Mouse (Mus musculus) heart, adult 2 months (tissue): ENCODE measurements at regions not wholly inside any gene's neighbourhood (a gene's known extent, or its start where the extent isn't known, plus 50 kb on each side); places are given as distances from the start of the nearest gene placed in this dataset.

Experiments
- DNase-seq, 2 experiments: peaks; one replicate each; pipeline ENCODE4 v3.0.0; 2021
- H3K27ac ChIP-seq: fragments of 200-600 bp; 2 replicates; pipeline ENCODE4 v1.8.1; 2022
- H3K27me3 ChIP-seq: fragments of 200-500 bp; 2 replicates; pipeline ENCODE4 v1.6.1; 2012; ENCODE audit warnings: mild to moderate bottlenecking, low read length, inconsistent platforms, mixed read lengths; ENCODE audit not compliant: control insufficient read depth, insufficient read depth
- H3K36me3 ChIP-seq: fragments of 200-500 bp; 2 replicates; pipeline ENCODE4 v1.6.1; 2012; ENCODE audit warnings: low read length, inconsistent platforms; ENCODE audit not compliant: control insufficient read depth, insufficient read depth
- H3K4me1 ChIP-seq: fragments of 200-500 bp; 2 replicates; pipeline ENCODE4 v1.6.1; 2011; ENCODE audit warnings: low read length; ENCODE audit not compliant: control insufficient read depth, insufficient read depth
- H3K4me3 ChIP-seq: fragments of 200-600 bp; 2 replicates; pipeline ENCODE4 v1.8.1; 2022
- H3K79me2 ChIP-seq: fragments of 200-500 bp; replicated peaks from 2 replicates; pipeline ENCODE4 v1.6.1; 2012; ENCODE audit warnings: mild to moderate bottlenecking, inconsistent platforms, low read length, moderate library complexity, mixed read lengths; ENCODE audit not compliant: control insufficient read depth, insufficient read depth
- H3K9ac ChIP-seq: fragments of 200-500 bp; 2 replicates; pipeline ENCODE4 v1.6.1; 2012; ENCODE audit warnings: low read depth, mild to moderate bottlenecking, control low read depth, inconsistent platforms, low read length, mixed read lengths
- CTCF ChIP-seq: fragments of 200-600 bp; IDR thresholded peaks from 2 replicates; pipeline ENCODE4 v1.8.1; 2022; ENCODE audit warnings: antibody characterized with exemption, mild to moderate bottlenecking, moderate library complexity
- EP300 ChIP-seq: fragments of 200-500 bp; IDR thresholded peaks from 2 replicates; pipeline ENCODE4 v1.6.1; 2011; ENCODE audit warnings: low read depth, low read length, control low read depth; ENCODE audit not compliant: insufficient read depth
- POLR2A ChIP-seq: fragments of 200-500 bp; IDR thresholded peaks from 2 replicates; pipeline ENCODE4 v1.6.1; 2011; ENCODE audit warnings: mild to moderate bottlenecking, low read depth, low read length, control low read depth; ENCODE audit not compliant: insufficient read depth
- WGBS: fragments of 180-500 bp; shearing (Covaris S2); methylation state at CpG from one replicate; pipeline ENCODE4 v1.1.7; 2018; 5-methylcytosine and 5-hydroxymethylcytosine counted together
- intact Hi-C: fragments of 180-260 bp; cut with DNase I; formaldehyde crosslinking; loops from one replicate; pipeline ENCODE4 v1.15.1; 2025

- Histone ChIP-seq H3K27ac (no peak overlapping the region), H3K4me3 (no peak overlapping the region), H3K79me2 (no peaks in the 10 kb centered on the region), H3K9ac (no peak overlapping the region), H3K27me3 (no peaks in the 10 kb centered on the region), H3K4me1 (no peaks in the 10 kb centered on the region), H3K36me3 (no peaks in the 10 kb centered on the region)
- no peak for TF ChIP-seq CTCF
- no peak for TF ChIP-seq EP300
- TF ChIP-seq POLR2A: no peak
- no peak for DNase-seq
- intact Hi-C loops: no loop called here
Observed at GRCm38 (mm10) chr3:159689743-159690142, 90.8 kb downstream of the Rpe65 start.

GRCm38 (mm10) chr3:159724340-159725119 is 114.9 kb upstream of the Wls start:
- no peaks in the 10 kb centered on the region for H3K4me1 ChIP-seq
- H3K36me3 ChIP-seq: no peaks in the 10 kb centered on the region
- H3K27ac ChIP-seq: no peak overlapping the region
- peak; percentile 77 for TF ChIP-seq CTCF
- TF ChIP-seq EP300: no peak
- TF ChIP-seq POLR2A: no peak
- no peak for DNase-seq
- intact Hi-C loops: no loop called here
- no peak overlapping the region for H3K4me3 ChIP-seq
- 20% methylated on average over 2 of the region's 2 CpGs for WGBS
- no peaks in the 10 kb centered on the region for H3K79me2 ChIP-seq
- H3K9ac ChIP-seq: no peak overlapping the region
- H3K27me3 ChIP-seq: no peaks in the 10 kb centered on the region

- Histone ChIP-seq H3K27me3 (no peaks in the 10 kb centered on the region), H3K9ac (no peak overlapping the region), H3K27ac (no peak overlapping the region), H3K36me3 (no peaks in the 10 kb centered on the region), H3K79me2 (no peaks in the 10 kb centered on the region), H3K4me3 (no peak overlapping the region), H3K4me1 (no peaks in the 10 kb centered on the region)
- intact Hi-C loops: no loop called here
- no peak for TF ChIP-seq EP300
- 61% methylated on average over 1 of the region's 1 CpGs for WGBS
- no peak for DNase-seq
Observed at GRCm38 (mm10) chr3:159732201-159732600, 107.3 kb upstream of the Wls start.

- Histone ChIP-seq H3K79me2 (no peaks in the 10 kb centered on the region), H3K4me3 (no peak overlapping the region), H3K27me3 (no peaks in the 10 kb centered on the region), H3K4me1 (no peaks in the 10 kb centered on the region), H3K36me3 (no peaks in the 10 kb centered on the region), H3K9ac (no peak overlapping the region), H3K27ac (no peak overlapping the region)
- intact Hi-C loops: no loop called here
- no peak for DNase-seq
- TF ChIP-seq EP300 (no peak), CTCF (no peak), POLR2A (no peak)
Observed at GRCm38 (mm10) chr3:159733141-159733540, 106.3 kb upstream of the Wls start.

- WGBS: 96% methylated on average over 1 of the region's 1 CpGs
- no peak for DNase-seq
- no peak overlapping the region for H3K27ac ChIP-seq
- no peak overlapping the region for H3K9ac ChIP-seq
- no peak overlapping the region for H3K4me3 ChIP-seq
- intact Hi-C loops: no loop called here
- no peaks in the 10 kb centered on the region for H3K4me1 ChIP-seq
- no peaks in the 10 kb centered on the region for H3K79me2 ChIP-seq
- no peaks in the 10 kb centered on the region for H3K36me3 ChIP-seq
- no peak for TF ChIP-seq EP300
- no peak for TF ChIP-seq POLR2A
- no peak for TF ChIP-seq CTCF
- H3K27me3 ChIP-seq: no peaks in the 10 kb centered on the region
Observed at GRCm38 (mm10) chr3:159734547-159734946, 104.9 kb upstream of the Wls start.

- intact Hi-C loops: no loop called here
- no peaks in the 10 kb centered on the region for H3K36me3 ChIP-seq
- H3K4me3 ChIP-seq: no peak overlapping the region
- 20% methylated on average over 1 of the region's 1 CpGs for WGBS
- no peak overlapping the region for H3K9ac ChIP-seq
- H3K27me3 ChIP-seq: no peaks in the 10 kb centered on the region
- no peak overlapping the region for H3K27ac ChIP-seq
- DNase-seq: no peak
- TF ChIP-seq EP300: no peak
- TF ChIP-seq CTCF: no peak
- no peak for TF ChIP-seq POLR2A
- H3K4me1 ChIP-seq: no peaks in the 10 kb centered on the region
- H3K79me2 ChIP-seq: no peaks in the 10 kb centered on the region
Observed at GRCm38 (mm10) chr3:159736070-159736469, 103.4 kb upstream of the Wls start.
